Mouse (Mus musculus): Measurements from ENCODE around the gene Defb15. TPM values are rescaled to one million over a fixed set of nuclear protein-coding genes. Genes with fewer than 3 reads are reported as not detected.
A peak's percentile ranks its signal among the peaks of the same experiment; 100 is the strongest.
"Not testable (repeated sequence)": the region's sequence is repeated elsewhere in the genome, so short reads cannot be mapped to it uniquely, and the experiment has no call there.

Gene Defb15
- total and polyA plus RNA-seq, 2 experiments from 2014 or later, result not detected

GRCm38 (mm10) chr8:21911931-21912330 lies 20.6 kb downstream of the Defb15 start:
- Histone ChIP-seq H3K4me2 (ENCODE audit: low read depth, low read length) (no peak overlapping the region), H3K9me3 (ENCODE audit: low read length) (no peaks in the 10 kb centered on the region), H3K4me1 (ENCODE audit: insufficient read depth, low read length) (no peaks in the 10 kb centered on the region), H3K27me3 (ENCODE audit: insufficient read depth, low read length) (no peaks in the 10 kb centered on the region), H3K4me3 (ENCODE audit: low read length) (no peak overlapping the region), H3K27ac (no peak overlapping the region), H3K9ac (replicated peaks; ENCODE audit: low read length) (no peak overlapping the region), H3K36me3 (ENCODE audit: insufficient read depth, low read length) (no peaks in the 10 kb centered on the region)
- WGBS, result 4% methylated on average over 1 of the region's 1 CpGs
- DNase-seq (ENCODE audit: low spot score) (no peak), ATAC-seq (no peak)
- TF ChIP-seq CTCF (IDR thresholded peaks at IDR 0.05; ENCODE audit: low read depth), result no peak

- peak; percentile 7 for DNase-seq (ENCODE audit: low spot score)
- not testable (repeated sequence) for H3K9ac ChIP-seq (replicated peaks; ENCODE audit: low read length); H3K9me3 ChIP-seq (ENCODE audit: low read length)
These were observed 26.2 kb downstream of the Defb15 start, which contains the start of gene Defb11 for GRCm38 (mm10) chr8:21906290-21906689. Gene Defb11 (minus strand): TSS chr8:21906412.

GRCm38 (mm10) chr8:21885321-21885720 lies 47.2 kb downstream of the Defb15 start, which contains the start of gene Defb9:
Gene Defb9 (minus strand): TSS chr8:21885421.
- H3K27ac ChIP-seq, result not testable (repeated sequence)

More at GRCm38 (mm10) chr8:21906290-21906689, 26.2 kb downstream of the Defb15 start, which contains the start of gene Defb11:
- not testable (repeated sequence) for H3K4me2 ChIP-seq (ENCODE audit: low read depth, low read length); H3K4me1 ChIP-seq (ENCODE audit: insufficient read depth, low read length); H3K4me3 ChIP-seq (ENCODE audit: low read length); H3K27ac ChIP-seq; H3K27me3 ChIP-seq (ENCODE audit: insufficient read depth, low read length); H3K36me3 ChIP-seq (ENCODE audit: insufficient read depth, low read length)
- ATAC-seq, result peak; percentile 63; the same call in 1 of the 2 replicates

More at GRCm38 (mm10) chr8:21885321-21885720, 47.2 kb downstream of the Defb15 start, which contains the start of gene Defb9:
- not testable (repeated sequence) for H3K4me2 ChIP-seq (ENCODE audit: low read depth, low read length); H3K9me3 ChIP-seq (ENCODE audit: low read length); H3K36me3 ChIP-seq (ENCODE audit: insufficient read depth, low read length); DNase-seq (ENCODE audit: low spot score); H3K4me3 ChIP-seq (ENCODE audit: low read length); H3K9ac ChIP-seq (replicated peaks; ENCODE audit: low read length); H3K27me3 ChIP-seq (ENCODE audit: insufficient read depth, low read length); H3K4me1 ChIP-seq (ENCODE audit: insufficient read depth, low read length); ATAC-seq

Other genes starting within 250 kb of the Defb15 start
- gene AY761184, start 229.1 kb downstream of the Defb15 start, total RNA-seq (2014; rRNA removed), result not detected in 2 replicates
- not detected in 2 replicates for gene AY761184, start 229.1 kb downstream of the Defb15 start, polyA plus RNA-seq (2015; fragmentation: Nextera tagmentation; extraction: Ambion mirVana)
- gene Defa24, start 198.2 kb downstream of the Defb15 start, total RNA-seq (2014; rRNA removed), result not detected in 2 replicates
- not detected in 2 replicates for gene Defa24, start 198.2 kb downstream of the Defb15 start, polyA plus RNA-seq (2015; fragmentation: Nextera tagmentation; extraction: Ambion mirVana)
- gene Defb50, start 109.2 kb downstream of the Defb15 start, total RNA-seq (2014; rRNA removed), result not detected in 2 replicates
- gene Defb50, start 109.2 kb downstream of the Defb15 start, polyA plus RNA-seq (2015; fragmentation: Nextera tagmentation; extraction: Ambion mirVana), result not detected in 2 replicates
- not detected in 2 replicates for gene Defb2, start 92.8 kb downstream of the Defb15 start, total RNA-seq (2014; rRNA removed)
- gene Defb2, start 92.8 kb downstream of the Defb15 start, polyA plus RNA-seq (2015; fragmentation: Nextera tagmentation; extraction: Ambion mirVana), result not detected in 2 replicates
- gene Defb10, start 73.8 kb downstream of the Defb15 start, total RNA-seq (2014; rRNA removed), result not detected in 2 replicates
- 0.82 and 1.3 TPM in 2 replicates for gene Defb10, start 73.8 kb downstream of the Defb15 start, polyA plus RNA-seq (2015; fragmentation: Nextera tagmentation; extraction: Ambion mirVana)
- gene Defb9, start 47.3 kb downstream of the Defb15 start, total RNA-seq (2014; rRNA removed), result not detected in 2 replicates
- 4.3 and 5.8 TPM in 2 replicates for gene Defb9, start 47.3 kb downstream of the Defb15 start, polyA plus RNA-seq (2015; fragmentation: Nextera tagmentation; extraction: Ambion mirVana)
- gene Defb11, start 26.3 kb downstream of the Defb15 start, total RNA-seq (2014; rRNA removed), result not detected in 2 replicates
- gene Defb11, start 26.3 kb downstream of the Defb15 start, polyA plus RNA-seq (2015; fragmentation: Nextera tagmentation; extraction: Ambion mirVana), result 46.2 and 47.6 TPM in 2 replicates
- not detected in 2 replicates for gene Defb35, start 5.6 kb upstream of the Defb15 start, total RNA-seq (2014; rRNA removed)
- not detected in 2 replicates for gene Defb35, start 5.6 kb upstream of the Defb15 start, polyA plus RNA-seq (2015; fragmentation: Nextera tagmentation; extraction: Ambion mirVana)
- gene Defb13, start 14.1 kb upstream of the Defb15 start, total RNA-seq (2014; rRNA removed), result not detected in 2 replicates
- gene Defb13, start 14.1 kb upstream of the Defb15 start, polyA plus RNA-seq (2015; fragmentation: Nextera tagmentation; extraction: Ambion mirVana), result not detected in 2 replicates
- gene Fam90a1a, start 26.0 kb upstream of the Defb15 start, total RNA-seq (2014; rRNA removed), result not detected in 2 replicates
- gene Fam90a1a, start 26.0 kb upstream of the Defb15 start, polyA plus RNA-seq (2015; fragmentation: Nextera tagmentation; extraction: Ambion mirVana), result not detected in 2 replicates
- not detected in 2 replicates for gene Ccdc70, start 37.1 kb upstream of the Defb15 start, total RNA-seq (2014; rRNA removed)
- gene Ccdc70, start 37.1 kb upstream of the Defb15 start, polyA plus RNA-seq (2015; fragmentation: Nextera tagmentation; extraction: Ambion mirVana), result not detected in 2 replicates
- 6.3 and 8.4 TPM in 2 replicates for gene Atp7b, start 127.6 kb upstream of the Defb15 start, total RNA-seq (2014; rRNA removed)
- gene Atp7b, start 127.6 kb upstream of the Defb15 start, polyA plus RNA-seq (2015; fragmentation: Nextera tagmentation; extraction: Ambion mirVana), result 2.4 and 2.6 TPM in 2 replicates
- 36.2 and 36.6 TPM in 2 replicates for gene Alg11, start 128.0 kb upstream of the Defb15 start, total RNA-seq (2014; rRNA removed)
- gene Alg11, start 128.0 kb upstream of the Defb15 start, polyA plus RNA-seq (2015; fragmentation: Nextera tagmentation; extraction: Ambion mirVana), result 29.2 and 36.1 TPM in 2 replicates
- gene Nek5, start 192.3 kb upstream of the Defb15 start, total RNA-seq (2014; rRNA removed), result 1.5 and 1.8 TPM in 2 replicates
- 1.6 and 1.8 TPM in 2 replicates for gene Nek5, start 192.3 kb upstream of the Defb15 start, polyA plus RNA-seq (2015; fragmentation: Nextera tagmentation; extraction: Ambion mirVana)
- 1.5 and 3.2 TPM in 2 replicates for gene Nek3, start 233.7 kb upstream of the Defb15 start, total RNA-seq (2014; rRNA removed)
- gene Nek3, start 233.7 kb upstream of the Defb15 start, polyA plus RNA-seq (2015; fragmentation: Nextera tagmentation; extraction: Ambion mirVana), result 6.9 and 7.1 TPM in 2 replicates

All from hindbrain, postnatal 0 days (tissue).